Mouse (Mus musculus) liver, embryonic 14.5 days (tissue): ENCODE data around the gene Gm10837. TPM values are rescaled to one million over a fixed set of nuclear protein-coding genes. Genes with fewer than 3 reads are reported as not detected.

ENCODE experiments used
- ATAC-seq: fragments of 200-750 bp; cut with Nextera tagmentation; 2 replicates; pipeline ENCODE4 v1.8.0; 2017; ENCODE audit warnings: moderate number of reproducible peaks, mild to moderate bottlenecking, moderate library complexity; ENCODE audit not compliant: insufficient read depth
- DNase-seq, 3 experiments: peaks; one replicate each; pipeline ENCODE4 v3.0.0-alpha.2; 2012 to 2013; ENCODE audit warnings: low read depth in 3 of 3, low spot score in 3 of 3
- H3K27ac ChIP-seq: fragments of 300-500 bp; sonication (generic); 2 replicates; pipeline ENCODE4 v1.5.1; 2014; ENCODE audit warnings: moderate library complexity, mild to moderate bottlenecking, control low read depth, inconsistent platforms
- H3K27me3 ChIP-seq: fragments of 300-500 bp; sonication (generic); 2 replicates; pipeline ENCODE4 v1.6.1; 2014; ENCODE audit warnings: mild to moderate bottlenecking, low read length, moderate library complexity; ENCODE audit not compliant: control insufficient read depth, insufficient read depth
- H3K36me3 ChIP-seq: fragments of 300-500 bp; sonication (generic); replicated peaks from 2 replicates; pipeline ENCODE4 v1.6.1; 2014; ENCODE audit warnings: low read depth; ENCODE audit not compliant: control insufficient read depth, insufficient read depth
- H3K4me1 ChIP-seq, 2 experiments: fragments of 200-500 bp in 1 of 2; fragments of 300-500 bp in 1 of 2; sonication (generic) in 1 of 2; replicated peaks; 2 replicates each; pipeline ENCODE4 v1.6.1; 2012 to 2014; ENCODE audit warnings: antibody characterized with exemption in 1 of 2, inconsistent platforms in 1 of 2, low read length in 1 of 2; ENCODE audit not compliant: control insufficient read depth in 2 of 2, insufficient read depth in 2 of 2
- H3K4me2 ChIP-seq: fragments of 300-500 bp; sonication (generic); 2 replicates; pipeline ENCODE4 v1.6.1; 2014; ENCODE audit warnings: low read depth, mild to moderate bottlenecking, control low read depth, moderate library complexity
- H3K4me3 ChIP-seq, 2 experiments: fragments of 200-500 bp in 1 of 2; fragments of 300-500 bp in 1 of 2; sonication (generic) in 1 of 2; 2 replicates each; pipeline ENCODE4 v1.5.1; 2012 to 2014; ENCODE audit warnings: low read depth in 2 of 2, low read length in 2 of 2, mild to moderate bottlenecking in 2 of 2, control low read depth in 1 of 2, inconsistent platforms in 1 of 2, moderate library complexity in 1 of 2; ENCODE audit not compliant: insufficient read depth in 1 of 2
- H3K9ac ChIP-seq: fragments of 300-500 bp; sonication (generic); replicated peaks from 2 replicates; pipeline ENCODE4 v1.6.1; 2014; ENCODE audit warnings: mild to moderate bottlenecking, control low read depth, moderate library complexity
- H3K9me3 ChIP-seq: fragments of 300-500 bp; sonication (generic); 2 replicates; pipeline ENCODE4 v1.6.1; 2016; ENCODE audit warnings: low read length, mixed read lengths; ENCODE audit not compliant: control insufficient read depth
- CTCF ChIP-seq: IDR thresholded peaks from 2 replicates; pipeline ENCODE4 v1.5.1; 2016; ENCODE audit warnings: antibody characterized with exemption, low read depth, control low read depth
- EP300 ChIP-seq: IDR thresholded peaks from 2 replicates; pipeline ENCODE4 v1.6.1; 2016; ENCODE audit warnings: antibody characterized with exemption, low read depth
- WGBS: fragments of 180-500 bp; shearing (Covaris S2); extraction: QIAGEN DNeasy Blood & Tissue Kit; methylation state at CpG from one replicate; pipeline ENCODE4 v1.1.7; 2014; ENCODE audit not compliant: insufficient replicate concordance; 5-methylcytosine and 5-hydroxymethylcytosine counted together
- polyA plus RNA-seq, 2 experiments: library from polyadenylated mRNA; depleted of rRNA in 1 of 2; stranded (reverse) in 1 of 2; unstranded in 1 of 2; fragments of >200 nt; fragmentation: Nextera tagmentation in 1 of 2; extraction: Ambion mirVana in 1 of 2; gene quantifications; 2 replicates each; pipeline versions ENCODE4 v1.2.1 to v1.2.3; 2012 to 2014

Gene Gm10837
- polyA plus RNA-seq, 2 experiments = not detected

DNA sequence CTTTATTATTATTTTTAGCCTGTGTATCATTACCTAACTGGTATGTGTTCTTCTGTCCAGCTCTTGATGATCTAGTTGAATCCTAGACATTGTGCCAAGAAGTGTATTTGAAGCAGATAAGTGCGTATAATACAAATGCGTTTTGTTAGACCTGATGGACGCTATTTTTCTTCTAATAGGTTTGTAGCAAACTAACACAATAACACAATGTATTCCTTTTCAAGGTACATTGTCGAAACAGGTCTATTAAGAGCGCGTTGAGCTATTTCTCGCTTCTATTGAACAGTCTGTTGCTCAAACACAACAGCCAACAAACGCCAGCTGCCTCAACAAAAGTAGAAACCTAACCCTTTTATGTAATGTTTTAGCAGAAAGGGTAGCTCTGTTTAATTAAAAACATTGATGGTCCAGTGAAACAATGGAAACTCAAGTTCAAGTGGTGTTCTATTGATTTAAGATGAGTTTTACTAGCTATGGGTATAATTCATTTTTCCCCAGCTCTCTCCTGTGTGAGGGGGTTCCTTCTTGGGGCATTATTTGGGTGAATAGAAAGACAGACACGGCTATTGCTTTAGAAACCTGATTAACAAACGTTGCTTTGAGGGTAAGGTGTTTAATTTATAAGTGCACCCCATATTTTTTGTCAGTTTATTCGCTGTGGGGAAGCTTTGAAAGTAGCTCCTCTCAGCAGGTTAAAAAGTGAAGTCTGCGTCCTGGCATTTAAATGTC is 536 bp upstream of the Gm10837 start:
- H3K36me3 ChIP-seq = no peaks in the 10 kb centered on the region
- no peak overlapping the region for H3K9ac ChIP-seq
- ATAC-seq (no peak), DNase-seq (no peak)
- 6% methylated on average over 12 of the region's 12 CpGs for WGBS
- H3K9me3 ChIP-seq = no peaks in the 10 kb centered on the region
- H3K4me1 ChIP-seq = no peaks in the 10 kb centered on the region
- H3K27me3 ChIP-seq = peaks cover 65% of the 10 kb centered on the region
- no peak overlapping the region for H3K4me3 ChIP-seq
- TF ChIP-seq EP300 (no peak), CTCF (no peak)
- H3K4me2 ChIP-seq = no peak overlapping the region
- no peak overlapping the region for H3K27ac ChIP-seq

DNA sequence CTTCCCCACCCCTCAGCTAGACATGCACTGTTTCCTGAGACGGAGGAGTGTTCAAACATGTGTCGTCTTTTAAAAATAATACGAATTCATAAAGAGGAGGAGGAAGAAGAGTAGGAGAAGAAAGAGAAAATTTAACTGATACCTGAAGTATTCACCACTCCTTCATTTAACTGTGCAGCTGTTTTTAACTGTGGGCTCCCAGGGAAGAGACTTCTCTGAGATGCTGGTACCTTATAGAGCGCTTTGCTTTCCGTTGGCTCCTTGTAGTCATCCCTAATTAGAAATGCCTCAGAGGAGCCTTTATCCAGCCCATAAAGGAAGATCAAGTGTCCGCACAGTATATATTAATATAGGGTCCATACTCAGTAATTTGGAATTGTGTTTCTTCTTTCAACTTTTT is 1.1 kb downstream of the Gm10837 start:
- Histone ChIP-seq H3K4me2 (no peak overlapping the region), H3K27ac (no peak overlapping the region), H3K27me3 (peaks cover 49% of the 10 kb centered on the region), H3K4me3 (no peak overlapping the region), H3K9ac (no peak overlapping the region), H3K4me1 (no peaks in the 10 kb centered on the region), H3K9me3 (no peaks in the 10 kb centered on the region), H3K36me3 (no peaks in the 10 kb centered on the region)
- ATAC-seq = no peak
- 59% methylated on average over 6 of the region's 6 CpGs for WGBS
- TF ChIP-seq EP300 = no peak
- no peak for TF ChIP-seq CTCF
- no peak for DNase-seq

DNA sequence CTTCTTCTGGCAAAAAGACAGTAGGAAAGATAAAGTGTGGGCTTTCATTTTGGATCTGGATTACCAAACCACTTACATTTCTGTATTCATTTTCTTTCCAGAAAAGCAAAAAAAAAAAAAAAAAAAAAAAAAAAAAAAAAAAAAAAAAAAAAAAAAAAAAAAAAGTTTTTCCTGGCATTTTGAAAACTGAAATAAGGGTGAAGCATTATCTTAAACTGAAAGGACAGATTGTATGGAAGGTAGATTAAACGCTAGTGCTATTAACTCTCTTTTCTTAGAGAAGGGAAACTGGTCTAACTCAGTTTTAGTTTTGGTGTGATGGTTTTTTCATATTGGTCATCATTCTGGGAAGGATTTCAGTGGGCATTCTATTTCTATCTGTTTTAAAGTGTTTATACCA is 1.6 kb downstream of the Gm10837 start:
- no peaks in the 10 kb centered on the region for H3K9me3 ChIP-seq
- H3K36me3 ChIP-seq = no peaks in the 10 kb centered on the region
- no peak overlapping the region for H3K27ac ChIP-seq
- DNase-seq (no peak), ATAC-seq (no peak)
- no peak overlapping the region for H3K4me2 ChIP-seq
- 53% methylated on average over 1 of the region's 1 CpGs for WGBS
- no peak overlapping the region for H3K4me3 ChIP-seq
- no peak overlapping the region for H3K9ac ChIP-seq
- H3K4me1 ChIP-seq = no peaks in the 10 kb centered on the region
- TF ChIP-seq CTCF = no peak
- no peak for TF ChIP-seq EP300
- peaks cover 45% of the 10 kb centered on the region for H3K27me3 ChIP-seq

DNA sequence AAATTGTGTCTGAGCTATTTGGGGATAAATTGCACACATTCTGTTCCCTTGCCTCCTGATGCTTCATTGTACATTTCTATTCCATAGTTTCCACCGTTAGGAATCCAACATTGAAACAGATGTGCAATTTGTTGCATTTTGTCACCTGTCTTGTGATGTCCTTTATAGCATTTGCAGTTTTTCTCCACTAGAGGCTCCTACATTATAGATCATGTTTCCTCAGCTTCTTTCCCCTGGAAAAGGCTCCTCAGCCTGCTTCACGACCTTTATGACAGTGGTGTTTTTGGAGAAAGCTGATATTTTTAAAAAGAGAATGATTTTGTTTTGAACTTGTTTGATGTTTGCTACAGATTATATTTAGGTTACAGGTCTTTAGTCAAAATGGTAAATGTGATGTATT is 18.7 kb downstream of the Gm10837 start:
- no peak overlapping the region for H3K4me2 ChIP-seq
- H3K9me3 ChIP-seq = no peaks in the 10 kb centered on the region
- H3K9ac ChIP-seq = no peak overlapping the region
- no peaks in the 10 kb centered on the region for H3K36me3 ChIP-seq
- WGBS = 17% methylated on average over 2 of the region's 2 CpGs
- no peak overlapping the region for H3K27ac ChIP-seq
- DNase-seq (no peak), ATAC-seq (no peak)
- no peak overlapping the region for H3K4me3 ChIP-seq
- no peak for TF ChIP-seq EP300
- 0 out of 2 replicates have a peak, but pooled peaks have one; percentile 13 for TF ChIP-seq CTCF
- no peaks in the 10 kb centered on the region for H3K27me3 ChIP-seq
- no peaks in the 10 kb centered on the region for H3K4me1 ChIP-seq

DNA sequence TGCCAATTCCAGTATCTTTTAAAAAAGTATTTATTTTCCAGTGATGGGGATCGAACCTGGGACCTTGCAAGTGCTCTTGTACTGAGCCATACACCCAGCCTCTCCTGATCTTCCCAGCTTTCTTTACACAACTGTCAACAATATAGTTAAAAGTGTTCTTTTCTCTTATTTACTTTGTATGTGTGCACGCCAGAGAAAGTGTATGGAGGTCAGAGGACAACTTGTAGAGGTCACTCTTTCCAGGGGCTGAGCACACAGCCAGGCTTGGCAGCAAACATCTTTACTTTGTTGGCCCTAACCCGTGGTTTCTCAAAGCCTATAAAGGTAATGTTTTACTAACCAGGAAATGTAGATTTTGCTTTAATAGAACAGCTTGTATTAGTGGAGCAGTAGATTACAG is 21.1 kb downstream of the Gm10837 start:
- Histone ChIP-seq H3K4me1 (no peaks in the 10 kb centered on the region), H3K9me3 (no peaks in the 10 kb centered on the region), H3K4me3 (no peak overlapping the region), H3K9ac (no peak overlapping the region), H3K4me2 (no peak overlapping the region), H3K36me3 (no peaks in the 10 kb centered on the region), H3K27ac (no peak overlapping the region), H3K27me3 (no peaks in the 10 kb centered on the region)
- WGBS = 39% methylated on average over 3 of the region's 3 CpGs
- DNase-seq (peak in 1 of 3 experiments; percentile 5), ATAC-seq (no peak)
- no peak for TF ChIP-seq CTCF
- no peak for TF ChIP-seq EP300
